Mouse (Mus musculus) urinary bladder, postnatal 14 days (tissue): ENCODE measurements around the gene Qtrt1.

Experiments
- DNase-seq: peaks from one replicate; pipeline ENCODE4 v3.0.0; 2021; ENCODE audit warnings: low spot score

The Qtrt1 gene

GRCm38 (mm10) chr9:21411669-21412550 lies at the start of gene Qtrt1:
Gene Qtrt1 (plus strand): TSS chr9:21411837.
- DNase-seq: peak; percentile 87

GRCm38 (mm10) chr9:21366541-21367220 lies 45.0 kb upstream of the Qtrt1 start:
- DNase-seq: peak; percentile 72

GRCm38 (mm10) chr9:21367357-21368111 lies 44.1 kb upstream of the Qtrt1 start, which contains the start of gene Ilf3:
Gene Ilf3 (plus strand): TSS chr9:21367871.
- DNase-seq: peak; percentile 100

- DNase-seq: peak; percentile 64
These were observed 43.5 kb upstream of the Qtrt1 start for GRCm38 (mm10) chr9:21368131-21368584.

- no peak for DNase-seq
These were observed 42.6 kb upstream of the Qtrt1 start for GRCm38 (mm10) chr9:21369080-21369479.

- no peak for DNase-seq
These were observed 40.8 kb upstream of the Qtrt1 start for GRCm38 (mm10) chr9:21370876-21371275.

- no peak for DNase-seq
These were observed 39.1 kb upstream of the Qtrt1 start for GRCm38 (mm10) chr9:21372508-21372907.

GRCm38 (mm10) chr9:21379195-21379594 lies 32.4 kb upstream of the Qtrt1 start:
- no peak for DNase-seq

GRCm38 (mm10) chr9:21380868-21381267 lies 30.8 kb upstream of the Qtrt1 start:
- no peak for DNase-seq

- no peak for DNase-seq
These were observed 27.7 kb upstream of the Qtrt1 start for GRCm38 (mm10) chr9:21383966-21384365.

GRCm38 (mm10) chr9:21392646-21393175 lies 18.9 kb upstream of the Qtrt1 start:
- no peak for DNase-seq

GRCm38 (mm10) chr9:21395692-21396091 lies 15.9 kb upstream of the Qtrt1 start:
- DNase-seq: no peak

GRCm38 (mm10) chr9:21397170-21397569 lies 14.5 kb upstream of the Qtrt1 start:
- no peak for DNase-seq

- DNase-seq: no peak
These were observed 10.6 kb upstream of the Qtrt1 start for GRCm38 (mm10) chr9:21401042-21401441.

- no peak for DNase-seq
These were observed 8.8 kb upstream of the Qtrt1 start for GRCm38 (mm10) chr9:21402764-21403253.

- DNase-seq: no peak
These were observed 7.9 kb upstream of the Qtrt1 start for GRCm38 (mm10) chr9:21403745-21404144.

- no peak for DNase-seq
These were observed 6.1 kb upstream of the Qtrt1 start for GRCm38 (mm10) chr9:21405525-21405924.

- no peak for DNase-seq
These were observed 3.7 kb upstream of the Qtrt1 start for GRCm38 (mm10) chr9:21407951-21408350.

GRCm38 (mm10) chr9:21408624-21409023 lies 3.0 kb upstream of the Qtrt1 start:
- no peak for DNase-seq

GRCm38 (mm10) chr9:21409592-21410317 lies 1.9 kb upstream of the Qtrt1 start:
- peak; percentile 83 for DNase-seq

- DNase-seq: no peak
These were observed 6.2 kb downstream of the Qtrt1 start for GRCm38 (mm10) chr9:21417866-21418265.
